Mouse (Mus musculus): Measurements from ENCODE around the gene Actrt3. TPM values are rescaled to one million over a fixed set of nuclear protein-coding genes. Genes with fewer than 3 reads are reported as not detected.

Actrt3 gene
- polyA plus RNA-seq, 1 experiment from 2014 or later, result not detected

GRCm38 (mm10) chr3:30602740-30603098, 3.0 kb upstream of the Actrt3 start:
- Histone ChIP-seq H3K36me3 (peaks cover 27% of the 10 kb centered on the region), H3K9me3 (replicated peaks) (no peaks in the 10 kb centered on the region), H3K4me3 (peak overlapping the region; percentile 69), H3K27ac (ENCODE audit: poor library complexity, severe bottlenecking) (peak overlapping the region; percentile 96), H3K9ac (peak overlapping the region; percentile 82), H3K4me2 (peak overlapping the region; percentile 70), H3K4me1 (replicated peaks) (peaks cover 14% of the 10 kb centered on the region), H3K27me3 (replicated peaks) (peaks cover 11% of the 10 kb centered on the region)
- peak; percentile 71 for ATAC-seq (ENCODE audit: insufficient number of reproducible peaks, low FRiP score)
- whole genome bisulfite sequencing, result under 1% methylated on average over 27 of the region's 27 CpGs

GRCm38 (mm10) chr3:30602065-30602739, 2.5 kb upstream of the Actrt3 start, which contains the start of gene Mynn:
TSS of gene Mynn (plus strand) at chr3:30602065.
- Histone ChIP-seq H3K9me3 (replicated peaks) (no peaks in the 10 kb centered on the region), H3K4me3 (peak within 1 kb of the TSS; percentile 69), H3K4me2 (peak within 1 kb of the TSS; percentile 88), H3K4me1 (replicated peaks) (peaks cover 12% of the 10 kb centered on the region), H3K9ac (peak within 1 kb of the TSS; percentile 82), H3K27ac (ENCODE audit: poor library complexity, severe bottlenecking) (peak within 1 kb of the TSS; percentile 96), H3K27me3 (replicated peaks) (peaks cover 12% of the 10 kb centered on the region), H3K36me3 (peaks cover 22% of the 10 kb centered on the region)
- peak; percentile 94 for ATAC-seq (ENCODE audit: insufficient number of reproducible peaks, low FRiP score)
- under 1% methylated on average over 40 of the region's 40 CpGs for WGBS

GRCm38 (mm10) chr3:30601610-30602064, 1.9 kb upstream of the Actrt3 start:
- peaks cover 12% of the 10 kb centered on the region for H3K4me1 ChIP-seq (replicated peaks)
- peak overlapping the region; percentile 69 for H3K4me3 ChIP-seq
- peaks cover 12% of the 10 kb centered on the region for H3K27me3 ChIP-seq (replicated peaks)
- H3K4me2 ChIP-seq, result peak overlapping the region; percentile 88
- H3K27ac ChIP-seq (ENCODE audit: poor library complexity, severe bottlenecking), result peak overlapping the region; percentile 96
- no peaks in the 10 kb centered on the region for H3K9me3 ChIP-seq (replicated peaks)
- 1% methylated on average over 13 of the region's 13 CpGs for WGBS
- H3K36me3 ChIP-seq, result peaks cover 19% of the 10 kb centered on the region
- ATAC-seq (ENCODE audit: insufficient number of reproducible peaks, low FRiP score), result no peak
- peak overlapping the region; percentile 82; the same call in 1 of the 2 replicates for H3K9ac ChIP-seq

GRCm38 (mm10) chr3:30601175-30601574, 1.4 kb upstream of the Actrt3 start:
- Histone ChIP-seq H3K4me3 (peak overlapping the region; percentile 55), H3K4me1 (replicated peaks) (peaks cover 12% of the 10 kb centered on the region), H3K36me3 (peaks cover 15% of the 10 kb centered on the region), H3K4me2 (peak overlapping the region; percentile 88), H3K9ac (no peak overlapping the region), H3K27me3 (replicated peaks) (peaks cover 12% of the 10 kb centered on the region), H3K9me3 (replicated peaks) (no peaks in the 10 kb centered on the region), H3K27ac (ENCODE audit: poor library complexity, severe bottlenecking) (peak overlapping the region; percentile 86)
- WGBS, result under 1% methylated on average over 17 of the region's 17 CpGs
- ATAC-seq (ENCODE audit: insufficient number of reproducible peaks, low FRiP score), result peak; percentile 26

GRCm38 (mm10) chr3:30600717-30601116, 978 bp upstream of the Actrt3 start:
- ATAC-seq (ENCODE audit: insufficient number of reproducible peaks, low FRiP score), result no peak
- peaks cover 12% of the 10 kb centered on the region for H3K27me3 ChIP-seq (replicated peaks)
- under 1% methylated on average over 14 of the region's 14 CpGs for WGBS
- H3K9ac ChIP-seq, result peak overlapping the region; percentile 58
- no peaks in the 10 kb centered on the region for H3K9me3 ChIP-seq (replicated peaks)
- H3K4me1 ChIP-seq (replicated peaks), result peaks cover 12% of the 10 kb centered on the region
- H3K27ac ChIP-seq (ENCODE audit: poor library complexity, severe bottlenecking), result no peak overlapping the region
- H3K4me2 ChIP-seq, result peak overlapping the region; percentile 88
- peak overlapping the region; percentile 55 for H3K4me3 ChIP-seq
- H3K36me3 ChIP-seq, result peaks cover 13% of the 10 kb centered on the region

GRCm38 (mm10) chr3:30597271-30597670, 2.5 kb downstream of the Actrt3 start:
- H3K36me3 ChIP-seq, result no peaks in the 10 kb centered on the region
- H3K9me3 ChIP-seq (replicated peaks), result no peaks in the 10 kb centered on the region
- H3K27ac ChIP-seq (ENCODE audit: poor library complexity, severe bottlenecking), result no peak overlapping the region
- H3K4me2 ChIP-seq, result no peak overlapping the region
- peaks cover 8% of the 10 kb centered on the region; the same call in 1 of the 2 replicates for H3K4me1 ChIP-seq (replicated peaks)
- no peak for ATAC-seq (ENCODE audit: insufficient number of reproducible peaks, low FRiP score)
- H3K9ac ChIP-seq, result no peak overlapping the region
- H3K4me3 ChIP-seq, result no peak overlapping the region
- 84% methylated on average over 7 of the region's 7 CpGs for WGBS
- H3K27me3 ChIP-seq (replicated peaks), result peaks cover 12% of the 10 kb centered on the region

- Histone ChIP-seq H3K4me3 (peak overlapping the region; percentile 88), H3K9ac (peak overlapping the region; percentile 83), H3K9me3 (replicated peaks) (no peaks in the 10 kb centered on the region), H3K27me3 (replicated peaks) (peaks cover 12% of the 10 kb centered on the region), H3K36me3 (no peaks in the 10 kb centered on the region), H3K4me1 (replicated peaks) (peaks cover 8% of the 10 kb centered on the region; the same call in 1 of the 2 replicates), H3K27ac (ENCODE audit: poor library complexity, severe bottlenecking) (no peak overlapping the region), H3K4me2 (peak overlapping the region; percentile 83)
- WGBS, result under 1% methylated on average over 62 of the region's 62 CpGs
- peak; percentile 59 for ATAC-seq (ENCODE audit: insufficient number of reproducible peaks, low FRiP score)
Measured at GRCm38 (mm10) chr3:30595111-30595832, 4.5 kb downstream of the Actrt3 start.

- no peak overlapping the region for H3K9ac ChIP-seq
- H3K4me1 ChIP-seq (replicated peaks), result 0 out of 2 replicates have a peak, but pooled peaks cover 3% of the 10 kb centered on the region
- H3K9me3 ChIP-seq (replicated peaks), result no peaks in the 10 kb centered on the region
- ATAC-seq (ENCODE audit: insufficient number of reproducible peaks, low FRiP score), result no peak
- H3K4me3 ChIP-seq, result no peak overlapping the region
- 70% methylated on average over 4 of the region's 4 CpGs for WGBS
- no peaks in the 10 kb centered on the region for H3K36me3 ChIP-seq
- H3K27ac ChIP-seq (ENCODE audit: poor library complexity, severe bottlenecking), result no peak overlapping the region
- H3K27me3 ChIP-seq (replicated peaks), result peaks cover 12% of the 10 kb centered on the region
- H3K4me2 ChIP-seq, result no peak overlapping the region
Measured at GRCm38 (mm10) chr3:30593719-30594485, 5.8 kb downstream of the Actrt3 start.

GRCm38 (mm10) chr3:30592418-30592853, 7.3 kb downstream of the Actrt3 start:
- Histone ChIP-seq H3K4me1 (replicated peaks) (0 out of 2 replicates have a peak, but pooled peaks cover 3% of the 10 kb centered on the region), H3K4me2 (no peak overlapping the region), H3K9ac (no peak overlapping the region), H3K9me3 (replicated peaks) (no peaks in the 10 kb centered on the region), H3K27ac (ENCODE audit: poor library complexity, severe bottlenecking) (no peak overlapping the region), H3K36me3 (no peaks in the 10 kb centered on the region), H3K4me3 (no peak overlapping the region), H3K27me3 (replicated peaks) (no peaks in the 10 kb centered on the region; the same call in 1 of the 2 replicates)
- 2% methylated on average over 2 of the region's 2 CpGs for WGBS
- no peak for ATAC-seq (ENCODE audit: insufficient number of reproducible peaks, low FRiP score)

- Histone ChIP-seq H3K27ac (ENCODE audit: poor library complexity, severe bottlenecking) (no peak overlapping the region), H3K4me2 (no peak overlapping the region), H3K4me1 (replicated peaks) (0 out of 2 replicates have a peak, but pooled peaks cover 3% of the 10 kb centered on the region), H3K9ac (no peak overlapping the region), H3K36me3 (no peaks in the 10 kb centered on the region), H3K4me3 (no peak overlapping the region), H3K9me3 (replicated peaks) (no peaks in the 10 kb centered on the region), H3K27me3 (replicated peaks) (no peaks in the 10 kb centered on the region)
- no peak for ATAC-seq (ENCODE audit: insufficient number of reproducible peaks, low FRiP score)
- 52% methylated on average over 6 of the region's 6 CpGs for whole genome bisulfite sequencing
Measured at GRCm38 (mm10) chr3:30588865-30589264, 10.9 kb downstream of the Actrt3 start.

Measured in heart, embryonic 12.5 days (tissue).